Mouse (Mus musculus): ENCODE measurements at regions not wholly inside any gene's neighbourhood (a gene's known extent, or its start where the extent isn't known, plus 50 kb on each side); places are given as distances from the start of the nearest gene placed in this dataset.

GRCm38 (mm10) chr11:112706091-112706490 lies 75.9 kb upstream of the Sox9 start:
- TF ChIP-seq CTCF (IDR thresholded peaks at IDR 0.05; ENCODE audit: low read depth) = no peak
- no peak for TF ChIP-seq EP300 (IDR thresholded peaks at IDR 0.05; ENCODE audit: low read depth)
